Mouse (Mus musculus): ENCODE measurements around the gene Rgs7. TPM values are rescaled to one million over a fixed set of nuclear protein-coding genes. Genes with fewer than 3 reads are reported as not detected.

The Rgs7 gene
- total RNA-seq, 2 experiments from 2014 or later = 108 to 120 TPM

- no peak for DNase-seq (ENCODE audit: low spot score in 2 of 2)
- intact Hi-C loops (cut with DNase I) = no loop called here
Observed at GRCm38 (mm10) chr1:175329934-175330471, 162.3 kb downstream of the Rgs7 start.

DNA sequence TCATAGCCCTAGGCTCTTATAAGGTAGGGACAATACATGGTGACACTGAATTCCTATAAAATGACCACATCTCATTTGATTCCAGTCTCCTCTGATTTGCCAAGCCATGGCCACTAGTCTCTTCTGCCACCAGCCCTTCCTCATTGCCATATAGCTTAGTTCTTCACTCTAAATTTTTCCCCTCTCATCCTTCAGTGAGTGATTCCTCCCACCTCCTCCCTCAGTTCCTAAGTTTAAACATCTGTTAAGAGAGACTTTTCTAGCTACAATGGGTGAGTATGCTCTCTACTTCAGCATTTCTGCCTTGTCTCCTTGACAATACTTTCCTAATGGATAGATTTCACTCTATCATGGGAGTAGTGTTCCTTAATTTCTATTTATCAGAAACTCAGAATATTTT is 169.5 kb downstream of the Rgs7 start:
- intact Hi-C loops (cut with DNase I) = no loop called here
- no peak for DNase-seq (ENCODE audit: low spot score in 2 of 2)

- DNase-seq (ENCODE audit: low spot score in 2 of 2) = no peak
- intact Hi-C loops (cut with DNase I) = no loop called here
Observed at GRCm38 (mm10) chr1:175319205-175319604, 173.1 kb downstream of the Rgs7 start.

DNA sequence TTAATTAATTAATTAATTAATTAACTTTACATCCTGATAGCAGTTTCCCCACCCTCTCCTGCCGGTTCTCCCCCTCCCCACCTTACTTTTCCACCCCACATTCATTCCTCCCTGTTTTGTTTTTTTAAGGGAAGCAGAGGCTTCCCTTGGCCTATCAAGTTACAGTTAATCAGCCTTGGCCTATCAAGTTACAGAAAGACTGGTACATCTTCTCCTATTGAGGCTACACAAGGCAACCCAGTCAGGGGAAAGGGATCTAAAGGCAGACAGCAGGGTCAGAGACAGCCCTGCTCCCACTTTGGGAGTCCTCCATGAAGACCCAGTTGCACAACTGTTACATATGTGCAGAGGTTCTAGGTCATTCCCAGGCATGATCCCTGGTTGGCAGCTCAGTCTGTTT is 175.0 kb downstream of the Rgs7 start:
- intact Hi-C loops (cut with DNase I) = no loop called here
- DNase-seq (ENCODE audit: low spot score in 2 of 2) = no peak

GRCm38 (mm10) chr1:175307604-175308003 is 184.7 kb downstream of the Rgs7 start:
- DNase-seq (ENCODE audit: low spot score in 2 of 2) = peak; percentile 28 to 43
- intact Hi-C loops (cut with DNase I) = no loop called here

DNA sequence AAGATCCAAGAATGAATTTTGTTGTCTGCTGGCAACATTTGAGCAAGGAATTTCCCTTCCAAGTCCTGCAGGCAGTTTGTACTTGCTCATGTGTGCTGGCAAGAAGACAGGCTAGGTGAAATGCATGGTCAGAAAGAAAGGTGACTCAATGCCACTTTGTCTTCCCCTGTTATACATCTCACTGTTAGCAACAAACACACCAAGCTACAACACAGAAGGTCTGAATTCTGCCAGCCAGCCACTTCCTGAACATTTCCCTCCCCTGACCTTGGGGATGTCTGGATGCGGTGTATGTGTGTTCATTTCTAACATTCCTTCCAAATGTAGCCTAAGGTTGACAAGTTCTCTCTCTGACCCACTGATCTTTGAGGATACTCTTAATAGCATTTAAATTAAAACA is 191.4 kb downstream of the Rgs7 start:
- DNase-seq (ENCODE audit: low spot score in 2 of 2) = no peak
- intact Hi-C loops (cut with DNase I) = no loop called here

GRCm38 (mm10) chr1:175300404-175300803 is 191.9 kb downstream of the Rgs7 start:
- DNase-seq (ENCODE audit: low spot score in 2 of 2) = no peak
- intact Hi-C loops (cut with DNase I) = no loop called here

- DNase-seq (ENCODE audit: low spot score in 2 of 2) = no peak
- intact Hi-C loops (cut with DNase I) = no loop called here
Observed at GRCm38 (mm10) chr1:175299603-175300397, 192.5 kb downstream of the Rgs7 start.

DNA sequence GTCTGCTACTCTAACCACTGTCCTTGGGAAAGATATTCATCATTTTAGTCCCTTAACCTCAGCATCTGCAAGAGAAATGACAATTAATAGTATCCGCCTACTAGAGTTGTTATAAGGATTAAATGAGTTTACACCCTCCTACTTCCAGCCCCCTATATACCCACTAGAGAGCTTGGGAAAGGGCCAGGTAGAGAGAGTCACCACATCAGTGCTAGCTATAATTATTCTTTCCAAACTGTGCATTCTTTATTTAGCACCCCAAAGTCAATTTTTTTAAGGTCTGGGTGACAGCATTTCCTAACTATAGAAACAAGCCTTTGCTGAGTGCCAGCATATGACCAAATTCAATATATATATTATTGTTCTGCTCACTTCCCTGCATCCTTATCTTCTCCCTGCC is 195.4 kb downstream of the Rgs7 start:
- DNase-seq (ENCODE audit: low spot score in 2 of 2) = no peak
- intact Hi-C loops (cut with DNase I) = loop anchor here (2.0 kb wide), 1 partner anchor 196 kb away; the partner anchor contains the start of gene Rgs7

DNA sequence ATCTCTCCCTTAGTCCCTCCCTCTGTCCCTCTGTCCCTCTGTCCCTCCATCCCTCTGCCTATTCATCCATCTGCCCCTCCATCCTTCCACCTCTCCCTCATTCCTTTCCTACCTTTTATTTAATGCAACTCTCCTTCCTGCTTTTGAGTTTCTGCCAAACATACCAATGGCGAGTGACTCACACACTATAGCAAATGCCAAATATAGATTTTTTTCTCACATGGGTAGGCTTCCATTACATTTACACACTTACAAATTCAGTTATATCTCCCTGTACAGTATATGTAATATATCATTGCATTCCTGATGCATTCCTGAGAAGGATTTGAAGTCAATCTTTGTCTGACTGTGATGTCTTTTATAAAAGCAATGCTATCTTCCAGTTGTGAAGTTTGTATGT is 202.2 kb downstream of the Rgs7 start:
- intact Hi-C loops (cut with DNase I) = no loop called here
- DNase-seq (ENCODE audit: low spot score in 2 of 2) = no peak

DNA sequence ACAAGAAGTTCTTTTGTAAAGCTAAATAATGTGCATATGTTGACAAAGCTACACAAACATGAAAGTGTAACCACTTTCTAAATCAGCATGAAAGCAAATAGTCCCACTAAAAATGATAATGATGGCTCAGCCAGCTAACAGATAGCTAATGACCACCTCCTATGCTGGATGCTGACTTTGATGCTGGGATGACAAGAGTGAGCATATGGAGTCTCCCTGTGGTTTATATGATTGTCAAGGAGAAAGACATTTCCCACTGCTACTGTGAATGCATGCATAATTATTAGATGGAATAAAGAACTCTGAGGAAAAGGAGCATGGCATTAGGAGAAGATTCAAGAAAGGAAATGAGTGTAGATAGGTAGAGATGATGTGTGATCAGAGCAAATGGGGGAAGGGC is 230.0 kb downstream of the Rgs7 start:
- no peak for DNase-seq (ENCODE audit: low spot score in 2 of 2)
- intact Hi-C loops (cut with DNase I) = no loop called here

GRCm38 (mm10) chr1:175259374-175259773 is 232.9 kb downstream of the Rgs7 start:
- DNase-seq (ENCODE audit: low spot score in 2 of 2) = no peak
- intact Hi-C loops (cut with DNase I) = no loop called here

DNA sequence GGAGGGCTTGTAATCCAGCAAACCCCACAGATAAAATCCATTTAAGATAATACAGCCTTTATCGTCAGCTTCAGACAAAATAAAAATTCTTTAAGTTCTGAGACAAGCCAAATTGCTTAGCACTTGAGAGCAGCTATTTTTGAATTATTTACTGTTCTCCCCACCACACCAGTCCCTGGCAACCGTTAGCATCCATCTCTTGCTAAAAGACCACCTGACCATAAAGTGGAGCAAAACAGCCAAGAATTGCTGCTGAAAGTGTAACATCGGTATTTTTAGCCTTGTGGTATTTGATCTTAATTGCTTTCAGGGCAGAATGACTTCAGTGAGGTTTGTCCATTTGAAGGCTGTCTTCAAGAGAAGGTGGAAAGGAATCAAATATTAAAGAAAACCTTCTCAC is 237.1 kb downstream of the Rgs7 start:
- intact Hi-C loops (cut with DNase I) = no loop called here
- no peak for DNase-seq (ENCODE audit: low spot score in 2 of 2)

GRCm38 (mm10) chr1:175254724-175255123 is 237.6 kb downstream of the Rgs7 start:
- intact Hi-C loops (cut with DNase I) = no loop called here
- no peak for DNase-seq (ENCODE audit: low spot score in 2 of 2)

DNA sequence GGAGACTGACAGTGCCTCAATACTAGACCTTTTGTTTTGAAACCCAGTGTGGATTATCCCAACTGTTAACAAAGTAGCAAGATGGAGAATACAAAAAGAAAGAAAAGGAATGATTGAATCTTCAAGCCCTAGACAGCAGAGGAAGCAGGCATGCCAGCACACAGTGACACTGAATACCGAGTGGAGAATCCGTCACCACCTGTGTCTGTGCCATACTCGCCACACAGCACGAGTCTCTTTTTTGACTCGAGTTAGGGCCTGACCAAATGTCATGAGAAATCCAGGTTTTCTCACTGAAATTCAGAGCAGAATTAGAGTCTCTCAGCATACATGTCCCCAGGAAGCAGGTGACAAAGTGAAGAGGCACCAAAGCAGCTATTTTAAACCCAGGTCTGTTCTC is 250.2 kb downstream of the Rgs7 start:
- intact Hi-C loops (cut with DNase I) = no loop called here
- DNase-seq (ENCODE audit: low spot score in 2 of 2) = no peak

DNA sequence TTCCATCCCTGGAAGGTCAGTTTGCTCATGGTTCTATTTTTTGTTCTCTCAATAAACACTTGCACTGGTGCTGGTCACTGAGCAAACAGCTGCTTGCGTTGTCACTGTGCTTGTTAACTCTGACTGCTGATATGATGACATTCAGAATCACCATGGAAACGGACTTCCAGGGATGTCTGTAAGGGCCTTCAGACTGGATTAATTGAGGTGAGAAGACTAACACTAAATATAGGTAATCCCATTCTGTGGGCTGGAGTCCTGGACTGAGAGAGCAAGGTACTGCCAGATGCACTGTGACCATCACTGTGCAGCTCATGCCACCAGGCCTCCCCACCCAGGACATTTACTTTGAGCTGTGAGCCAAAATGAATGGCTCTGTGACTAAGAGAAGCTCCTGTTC is 252.2 kb downstream of the Rgs7 start:
- intact Hi-C loops (cut with DNase I) = no loop called here

DNA sequence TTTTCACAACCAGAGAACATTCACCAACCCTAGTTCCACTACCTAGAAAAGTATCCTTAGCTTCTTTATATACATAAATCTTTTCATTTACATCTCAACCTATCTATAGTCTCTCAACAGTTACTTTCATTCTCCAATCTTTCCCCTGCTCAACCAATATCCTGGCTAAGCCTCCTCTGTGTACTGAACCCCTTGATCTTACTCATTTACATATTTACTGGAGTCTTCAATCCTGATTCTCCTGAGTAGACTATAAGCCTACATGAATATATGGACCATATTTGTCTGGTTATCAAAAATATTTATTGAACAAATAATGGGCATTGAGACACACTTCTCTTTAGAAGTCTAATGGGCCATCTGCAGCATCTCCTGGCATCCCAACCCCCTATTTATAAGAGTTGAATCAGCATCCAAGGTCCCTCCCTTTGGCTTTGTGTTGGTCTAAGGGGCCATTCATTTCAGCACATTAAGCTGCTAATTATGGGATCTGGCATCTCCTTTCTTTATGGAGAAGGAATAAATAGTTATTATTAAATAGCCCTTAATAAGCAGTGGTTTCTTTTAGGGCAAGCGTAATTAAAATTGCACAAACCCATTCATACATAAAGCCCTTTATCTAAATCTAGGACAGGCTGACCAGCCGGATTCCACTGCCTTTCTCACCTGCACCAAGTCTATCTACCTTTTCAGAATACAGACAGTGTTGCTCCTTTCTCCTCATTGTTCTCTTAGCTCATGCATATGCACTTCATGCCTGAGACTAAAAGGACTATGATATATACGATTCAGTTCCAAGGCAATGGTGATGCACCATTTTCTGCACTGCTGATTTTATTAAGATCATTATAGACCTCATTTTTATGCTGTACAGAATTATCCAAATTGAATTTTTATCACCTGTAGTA is 270.5 kb downstream of the Rgs7 start:
- DNase-seq (ENCODE audit: low spot score in 2 of 2) = no peak
- intact Hi-C loops (cut with DNase I) = no loop called here

More for the DNA sequence above, 252.2 kb downstream of the Rgs7 start:
- no peak for DNase-seq (ENCODE audit: low spot score in 2 of 2)

DNA sequence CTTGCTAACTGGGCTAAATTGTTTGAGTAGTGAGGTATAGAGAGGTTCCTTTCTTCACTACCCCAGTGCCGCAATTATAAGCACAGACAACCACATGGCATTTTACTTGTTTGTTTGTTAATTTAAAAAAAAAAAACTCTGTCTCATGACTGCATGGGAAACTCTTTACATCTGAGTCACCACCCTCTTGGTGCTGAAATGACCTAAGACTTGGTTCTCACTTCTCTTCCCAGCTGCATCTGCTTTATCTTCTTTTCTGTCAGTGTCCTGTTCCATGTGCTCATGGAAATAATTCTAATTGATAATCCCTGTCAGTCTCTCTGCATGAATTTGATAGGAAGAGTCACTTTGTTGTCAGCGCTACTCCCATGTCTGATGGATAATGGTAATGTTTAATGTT is 272.7 kb downstream of the Rgs7 start:
- DNase-seq (ENCODE audit: low spot score in 2 of 2) = no peak
- intact Hi-C loops (cut with DNase I) = no loop called here

- no peak for DNase-seq (ENCODE audit: low spot score in 2 of 2)
- intact Hi-C loops (cut with DNase I) = no loop called here
Observed at GRCm38 (mm10) chr1:175207004-175207403, 285.3 kb downstream of the Rgs7 start.

GRCm38 (mm10) chr1:175205633-175206032 is 286.7 kb downstream of the Rgs7 start:
- DNase-seq (ENCODE audit: low spot score in 2 of 2) = no peak
- intact Hi-C loops (cut with DNase I) = no loop called here

GRCm38 (mm10) chr1:175203544-175203943 is 288.8 kb downstream of the Rgs7 start:
- no peak for DNase-seq (ENCODE audit: low spot score in 2 of 2)
- intact Hi-C loops (cut with DNase I) = no loop called here

Data from left cerebral cortex, postnatal 36 days (tissue).